Mouse (Mus musculus) liver, embryonic 15.5 days (tissue): ENCODE data around the gene Lck. TPM values are rescaled to one million over a fixed set of nuclear protein-coding genes. Genes with fewer than 3 reads are reported as not detected.
A peak's percentile ranks its signal among the peaks of the same experiment; 100 is the strongest.

Experiments used
- ATAC-seq: fragments of 200-750 bp; cut with Nextera tagmentation; 2 replicates; pipeline ENCODE4 v1.8.0; 2017; ENCODE audit warnings: moderate number of reproducible peaks, mild to moderate bottlenecking, moderate library complexity; ENCODE audit not compliant: insufficient read depth
- H3K27ac ChIP-seq: fragments of 300-500 bp; sonication (generic); replicated peaks from 2 replicates; pipeline ENCODE4 v1.5.1; 2015; ENCODE audit warnings: mild to moderate bottlenecking, inconsistent platforms
- H3K27me3 ChIP-seq: fragments of 300-500 bp; sonication (generic); 2 replicates; pipeline ENCODE4 v1.6.1; 2015; ENCODE audit warnings: mild to moderate bottlenecking, inconsistent platforms
- H3K36me3 ChIP-seq: fragments of 300-500 bp; sonication (generic); replicated peaks from 2 replicates; pipeline ENCODE4 v1.6.1; 2015; ENCODE audit warnings: moderate library complexity, mild to moderate bottlenecking, inconsistent platforms
- H3K4me1 ChIP-seq: fragments of 300-500 bp; sonication (generic); replicated peaks from 2 replicates; pipeline ENCODE4 v1.6.1; 2015; ENCODE audit warnings: inconsistent platforms
- H3K4me2 ChIP-seq: fragments of 300-500 bp; sonication (generic); 2 replicates; pipeline ENCODE4 v1.6.1; 2015; ENCODE audit warnings: moderate library complexity, mild to moderate bottlenecking, inconsistent platforms
- H3K4me3 ChIP-seq: fragments of 300-500 bp; sonication (generic); replicated peaks from 2 replicates; pipeline ENCODE4 v1.5.1; 2015; ENCODE audit warnings: mild to moderate bottlenecking, inconsistent platforms
- H3K9ac ChIP-seq: fragments of 300-500 bp; sonication (generic); 2 replicates; pipeline ENCODE4 v1.6.1; 2015; ENCODE audit warnings: moderate library complexity, mild to moderate bottlenecking, inconsistent platforms
- H3K9me3 ChIP-seq: fragments of 300-500 bp; sonication (generic); replicated peaks from 2 replicates; pipeline ENCODE4 v1.6.1; 2016; ENCODE audit warnings: inconsistent platforms
- WGBS: fragments of 180-500 bp; shearing (Covaris S2); methylation state at CpG from one replicate; pipeline ENCODE4 v1.1.7; 2015; ENCODE audit warnings: mixed read lengths; ENCODE audit not compliant: insufficient replicate concordance; 5-methylcytosine and 5-hydroxymethylcytosine counted together
- microRNA-seq: library from miRNA; unstranded; fragments of <30 nt; microRNA quantifications from one replicate; pipeline ENCODE4, GENCODE M21; 2016
- polyA plus RNA-seq: library from polyadenylated mRNA; unstranded; fragments of >200 nt; fragmentation: Nextera tagmentation; extraction: Ambion mirVana; gene quantifications from 2 replicates; pipeline ENCODE4 v1.2.1, GENCODE M21; 2015

Gene Lck
- polyA plus RNA-seq, 1 experiment from 2014 or later: 3.3 TPM

GRCm38 (mm10) chr4:129507434-129508236 is 65.8 kb downstream of the Lck start:
- ATAC-seq: no peak
- Histone ChIP-seq H3K9me3 (no peaks in the 10 kb centered on the region), H3K9ac (no peak overlapping the region)

DNA sequence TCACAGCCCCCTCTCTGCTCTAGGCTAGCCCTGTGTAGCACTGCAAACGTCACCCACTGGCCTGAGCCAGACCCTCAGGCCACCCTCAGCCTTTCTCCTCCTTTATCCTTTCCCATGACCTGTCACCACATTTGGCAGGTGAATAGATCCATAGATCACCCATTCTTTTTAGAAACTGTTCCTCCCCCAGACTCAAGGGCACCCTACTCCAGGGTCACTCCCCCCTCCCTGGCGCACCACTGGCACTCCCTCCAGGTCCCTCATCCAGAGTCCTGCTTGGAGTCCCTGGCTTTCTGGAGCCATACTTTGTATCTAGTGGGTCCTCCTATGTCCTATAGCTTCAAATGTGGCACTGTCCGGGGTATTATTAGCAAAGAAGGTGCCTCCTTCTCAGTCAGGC is 67.9 kb downstream of the Lck start:
- Histone ChIP-seq H3K4me2 (no peak overlapping the region), H3K9me3 (no peaks in the 10 kb centered on the region), H3K4me1 (peaks cover 45% of the 10 kb centered on the region), H3K36me3 (no peaks in the 10 kb centered on the region), H3K27ac (no peak overlapping the region), H3K4me3 (no peak overlapping the region), H3K9ac (no peak overlapping the region), H3K27me3 (peaks cover 44% of the 10 kb centered on the region)
- ATAC-seq: no peak
- 67% methylated on average over 3 of the region's 3 CpGs for WGBS

More at GRCm38 (mm10) chr4:129507434-129508236, 65.8 kb downstream of the Lck start:
- Histone ChIP-seq H3K4me2 (no peak overlapping the region), H3K36me3 (no peaks in the 10 kb centered on the region), H3K27me3 (peaks cover 52% of the 10 kb centered on the region), H3K4me3 (no peak overlapping the region), H3K27ac (no peak overlapping the region), H3K4me1 (peaks cover 32% of the 10 kb centered on the region)
- 48% methylated on average over 9 of the region's 10 CpGs for WGBS

GRCm38 (mm10) chr4:129502901-129503444 is 70.5 kb downstream of the Lck start:
- no peak overlapping the region for H3K4me2 ChIP-seq
- H3K4me3 ChIP-seq: no peak overlapping the region
- H3K4me1 ChIP-seq: peaks cover 47% of the 10 kb centered on the region
- WGBS: 40% methylated on average over 11 of the region's 11 CpGs
- H3K27me3 ChIP-seq: peaks cover 43% of the 10 kb centered on the region
- no peak overlapping the region for H3K9ac ChIP-seq
- ATAC-seq: no peak
- H3K9me3 ChIP-seq: no peaks in the 10 kb centered on the region
- no peaks in the 10 kb centered on the region for H3K36me3 ChIP-seq
- H3K27ac ChIP-seq: no peak overlapping the region

DNA sequence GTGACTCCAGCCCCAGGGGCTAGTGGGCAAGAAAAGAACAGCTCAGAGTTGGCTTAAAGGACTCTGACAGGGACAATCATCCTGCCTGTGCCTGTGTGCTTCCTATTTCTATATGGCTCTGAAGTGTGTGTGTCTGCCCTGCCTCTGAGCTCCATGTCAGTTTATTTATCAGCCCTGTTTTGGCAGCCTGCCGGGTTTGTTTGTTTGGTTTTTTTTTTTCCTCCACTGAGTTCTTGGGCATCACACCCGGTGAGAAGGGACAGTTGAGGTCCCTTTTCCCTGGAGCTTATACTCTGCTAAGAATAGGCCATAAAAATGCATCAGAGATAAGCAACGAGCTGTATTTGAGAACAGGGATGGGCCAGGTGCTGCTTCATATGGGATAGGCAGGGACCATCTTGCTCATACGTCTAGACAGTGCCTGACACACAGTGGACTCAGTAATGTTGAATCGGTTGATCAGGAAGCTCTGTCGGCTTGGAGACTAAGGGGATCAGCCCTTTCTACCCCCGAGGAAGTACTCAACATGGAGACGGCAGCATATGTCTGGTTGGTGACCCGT is 71.0 kb downstream of the Lck start:
- no peak for ATAC-seq
- Histone ChIP-seq H3K27ac (no peak overlapping the region), H3K9me3 (no peaks in the 10 kb centered on the region), H3K27me3 (peaks cover 49% of the 10 kb centered on the region), H3K4me3 (no peak overlapping the region), H3K9ac (no peak overlapping the region), H3K4me1 (peaks cover 43% of the 10 kb centered on the region), H3K36me3 (no peaks in the 10 kb centered on the region), H3K4me2 (no peak overlapping the region)
- WGBS: 33% methylated on average over 9 of the region's 9 CpGs

GRCm38 (mm10) chr4:129500607-129501566 is 72.6 kb downstream of the Lck start:
- H3K9me3 ChIP-seq: no peaks in the 10 kb centered on the region
- ATAC-seq: peak; percentile 76
- peaks cover 64% of the 10 kb centered on the region for H3K27me3 ChIP-seq
- peak overlapping the region; percentile 94 for H3K4me2 ChIP-seq
- peak overlapping the region; percentile 84 for H3K27ac ChIP-seq
- peak overlapping the region; percentile 65 for H3K4me3 ChIP-seq
- peak overlapping the region; percentile 65 for H3K9ac ChIP-seq
- H3K36me3 ChIP-seq: no peaks in the 10 kb centered on the region
- H3K4me1 ChIP-seq: peaks cover 53% of the 10 kb centered on the region
- 2% methylated on average over 48 of the region's 49 CpGs for WGBS

DNA sequence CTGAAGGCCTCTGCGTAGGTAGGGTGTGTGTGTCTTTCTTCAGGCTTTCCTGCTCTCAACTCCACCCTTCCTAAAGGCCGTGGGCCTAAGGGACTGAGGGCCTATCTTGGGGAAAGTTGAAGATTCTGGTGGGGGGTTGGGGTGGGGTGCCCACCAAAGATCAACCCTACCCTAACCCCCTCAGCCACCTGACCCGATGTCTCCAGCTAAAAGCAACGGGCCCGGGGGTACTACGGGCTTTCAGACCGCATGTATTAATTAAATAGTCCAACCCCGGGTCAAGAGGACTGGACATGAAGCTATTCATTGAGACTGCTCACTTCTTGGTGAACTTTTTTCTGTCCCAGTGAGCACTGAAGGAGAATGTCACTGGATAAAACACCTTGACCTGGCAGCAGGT is 73.4 kb downstream of the Lck start:
- H3K27ac ChIP-seq: peak overlapping the region; percentile 84
- WGBS: 73% methylated on average over 8 of the region's 8 CpGs
- peak overlapping the region; percentile 65; the same call in 1 of the 2 replicates for H3K4me3 ChIP-seq
- H3K27me3 ChIP-seq: peaks cover 70% of the 10 kb centered on the region
- no peak for ATAC-seq
- H3K9me3 ChIP-seq: no peaks in the 10 kb centered on the region
- peaks cover 56% of the 10 kb centered on the region for H3K4me1 ChIP-seq
- no peak overlapping the region for H3K9ac ChIP-seq
- H3K4me2 ChIP-seq: peak overlapping the region; percentile 94
- H3K36me3 ChIP-seq: no peaks in the 10 kb centered on the region

GRCm38 (mm10) chr4:129498941-129499340 is 74.5 kb downstream of the Lck start:
- Histone ChIP-seq H3K4me2 (no peak overlapping the region), H3K9me3 (no peaks in the 10 kb centered on the region), H3K27me3 (peaks cover 71% of the 10 kb centered on the region), H3K27ac (peak overlapping the region; percentile 53; the same call in 1 of the 2 replicates), H3K4me1 (peaks cover 51% of the 10 kb centered on the region), H3K4me3 (no peak overlapping the region), H3K9ac (no peak overlapping the region), H3K36me3 (no peaks in the 10 kb centered on the region)
- WGBS: 55% methylated on average over 3 of the region's 3 CpGs
- no peak for ATAC-seq

Small RNA genes lying within 50 kb of the gene (microRNA-seq; reads per million reads assigned to microRNA genes)
- gene Mir8119: not detected

Other genes starting within 250 kb of the Lck start
- 222 and 261 TPM in 2 replicates for gene Rbbp4, start 238.3 kb downstream of the Lck start, polyA plus RNA-seq
- gene Zbtb8os, start 237.9 kb downstream of the Lck start, polyA plus RNA-seq: 23.5 and 23.8 TPM in 2 replicates
- 2.3 TPM in 2 replicates for gene Zbtb8a, start 195.5 kb downstream of the Lck start, polyA plus RNA-seq
- gene Zbtb8b, start 132.8 kb downstream of the Lck start, polyA plus RNA-seq: 0.79 and 1.2 TPM in 2 replicates
- gene Bsdc1, start 112.1 kb downstream of the Lck start, polyA plus RNA-seq: 71.8 and 82.6 TPM in 2 replicates
- 0.09 and 0.12 TPM in 2 replicates for gene Tssk3, start 82.6 kb downstream of the Lck start, polyA plus RNA-seq
- 0.28 and 0.82 TPM in 2 replicates for gene Fam229a, start 82.5 kb downstream of the Lck start, polyA plus RNA-seq
- 51.3 and 52.7 TPM in 2 replicates for gene Marcksl1, start 60.1 kb downstream of the Lck start, polyA plus RNA-seq
- 98.9 and 100 TPM in 2 replicates for gene Hdac1, start 30.9 kb downstream of the Lck start, polyA plus RNA-seq
- gene Fam167b, start 4.9 kb upstream of the Lck start, polyA plus RNA-seq: 6.7 and 7.2 TPM in 2 replicates
- gene Eif3i, start 27.0 kb upstream of the Lck start, polyA plus RNA-seq: 156 and 159 TPM in 2 replicates
- gene Tmem234, start 27.0 kb upstream of the Lck start, polyA plus RNA-seq: 113 and 115 TPM in 2 replicates
- gene Dcdc2b, start 40.6 kb upstream of the Lck start, polyA plus RNA-seq: 0.70 and 0.86 TPM in 2 replicates
- gene Iqcc, start 45.5 kb upstream of the Lck start, polyA plus RNA-seq: 7.3 and 9.5 TPM in 2 replicates
- 10.3 and 12.2 TPM in 2 replicates for gene Ccdc28b, start 50.3 kb upstream of the Lck start, polyA plus RNA-seq
- gene Txlna, start 67.4 kb upstream of the Lck start, polyA plus RNA-seq: 23.0 and 26.7 TPM in 2 replicates
- 6.0 and 6.8 TPM in 2 replicates for gene Kpna6, start 99.1 kb upstream of the Lck start, polyA plus RNA-seq
- gene Tmem39b, start 123.2 kb upstream of the Lck start, polyA plus RNA-seq: 2.5 and 3.5 TPM in 2 replicates
- gene Khdrbs1, start 168.7 kb upstream of the Lck start, polyA plus RNA-seq: 25.7 and 26.1 TPM in 2 replicates
- gene Ptp4a2, start 237.6 kb upstream of the Lck start, polyA plus RNA-seq: 140 and 174 TPM in 2 replicates